Mouse (Mus musculus): ENCODE data around the gene Ganc. TPM values are rescaled to one million over a fixed set of nuclear protein-coding genes. Genes with fewer than 3 reads are reported as not detected.

Gene Ganc
- polyA plus RNA-seq, 1 experiment from 2014 or later, result 9.4 TPM

DNA sequence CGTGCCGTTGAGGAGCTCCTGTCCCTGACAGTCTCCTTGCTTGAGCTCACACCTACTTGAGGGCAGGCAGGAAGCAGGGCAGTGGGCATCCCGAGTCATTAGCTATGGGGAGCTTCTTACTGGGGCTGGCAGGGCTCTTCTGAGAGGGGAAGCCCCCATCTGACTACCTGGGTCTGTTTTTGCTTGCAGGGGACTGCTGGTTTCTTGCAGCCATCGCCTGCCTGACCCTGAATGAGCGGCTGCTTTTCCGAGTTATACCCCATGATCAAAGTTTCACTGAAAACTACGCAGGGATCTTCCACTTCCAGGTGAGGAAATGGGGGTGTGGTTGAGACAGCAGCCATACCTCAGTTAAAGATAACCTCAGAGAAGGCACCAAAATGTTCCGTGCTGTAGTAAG is 78.2 kb downstream of the Ganc start:
- Histone ChIP-seq H3K9me3 (replicated peaks; ENCODE audit: control insufficient read depth, low read length) (no peaks in the 10 kb centered on the region), H3K4me2 (ENCODE audit: low read length) (no peak overlapping the region), H3K27ac (ENCODE audit: low read depth, low read length) (no peak overlapping the region), H3K36me3 (ENCODE audit: control insufficient read depth, insufficient read depth, low read length) (no peaks in the 10 kb centered on the region), H3K4me1 (ENCODE audit: control insufficient read depth, insufficient read depth, low read length) (no peaks in the 10 kb centered on the region), H3K27me3 (replicated peaks; ENCODE audit: control insufficient read depth, insufficient read depth, low read length) (no peaks in the 10 kb centered on the region), H3K4me3 (ENCODE audit: low read depth, low read length) (no peak overlapping the region), H3K9ac (ENCODE audit: low read length) (no peak overlapping the region)
- DNase-seq (ENCODE audit: low spot score), result no peak
- ATAC-seq, result no peak
- WGBS, result 79% methylated on average over 8 of the region's 8 CpGs

DNA sequence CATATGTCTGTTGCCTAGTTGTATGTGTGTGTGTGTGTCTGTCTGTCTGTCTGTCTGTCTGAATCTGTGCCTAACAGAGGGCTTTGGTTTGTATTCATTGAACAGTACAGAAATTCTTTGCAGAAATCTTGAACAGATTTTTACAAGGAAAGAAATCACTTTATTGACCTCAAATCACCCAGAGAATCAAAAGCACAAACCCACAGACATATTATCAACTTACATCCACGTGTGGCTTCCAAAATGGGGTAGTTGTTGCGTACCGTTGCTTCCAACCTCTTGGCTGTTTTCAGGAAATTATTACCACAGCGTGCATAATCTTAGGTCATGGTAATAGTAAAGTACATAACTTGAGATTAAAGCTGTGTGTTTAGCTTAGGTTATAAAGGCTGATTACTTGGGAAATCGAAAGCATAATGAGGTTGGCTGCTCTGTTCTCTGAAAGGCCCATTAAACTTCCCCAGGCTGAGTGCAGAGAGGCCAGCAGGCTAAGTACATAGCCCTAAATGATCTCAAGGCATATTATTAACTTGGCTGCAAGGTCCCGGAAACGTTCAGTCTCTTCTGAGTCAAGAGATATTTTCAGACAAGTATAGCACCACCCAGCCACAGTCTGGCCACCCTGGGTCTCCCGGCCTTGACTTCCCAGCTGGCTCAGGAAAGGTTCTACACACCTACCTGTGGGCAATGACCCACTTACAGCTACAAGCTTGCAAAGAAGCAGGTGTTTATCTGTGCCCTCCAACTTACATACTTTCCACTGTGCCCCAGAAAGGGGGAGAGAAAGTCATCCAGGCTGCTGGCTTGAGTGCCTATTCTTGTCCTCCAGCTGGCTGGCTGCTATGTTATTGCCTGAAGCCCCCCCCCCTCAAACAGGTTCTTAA is 79.1 kb downstream of the Ganc start:
- Histone ChIP-seq H3K4me1 (ENCODE audit: control insufficient read depth, insufficient read depth, low read length) (no peaks in the 10 kb centered on the region), H3K27me3 (replicated peaks; ENCODE audit: control insufficient read depth, insufficient read depth, low read length) (no peaks in the 10 kb centered on the region), H3K4me3 (ENCODE audit: low read depth, low read length) (no peak overlapping the region), H3K9me3 (replicated peaks; ENCODE audit: control insufficient read depth, low read length) (no peaks in the 10 kb centered on the region), H3K27ac (ENCODE audit: low read depth, low read length) (no peak overlapping the region), H3K4me2 (ENCODE audit: low read length) (no peak overlapping the region), H3K9ac (ENCODE audit: low read length) (no peak overlapping the region), H3K36me3 (ENCODE audit: control insufficient read depth, insufficient read depth, low read length) (no peaks in the 10 kb centered on the region)
- WGBS, result 78% methylated on average over 8 of the region's 8 CpGs
- ATAC-seq (no peak), DNase-seq (ENCODE audit: low spot score) (no peak)

DNA sequence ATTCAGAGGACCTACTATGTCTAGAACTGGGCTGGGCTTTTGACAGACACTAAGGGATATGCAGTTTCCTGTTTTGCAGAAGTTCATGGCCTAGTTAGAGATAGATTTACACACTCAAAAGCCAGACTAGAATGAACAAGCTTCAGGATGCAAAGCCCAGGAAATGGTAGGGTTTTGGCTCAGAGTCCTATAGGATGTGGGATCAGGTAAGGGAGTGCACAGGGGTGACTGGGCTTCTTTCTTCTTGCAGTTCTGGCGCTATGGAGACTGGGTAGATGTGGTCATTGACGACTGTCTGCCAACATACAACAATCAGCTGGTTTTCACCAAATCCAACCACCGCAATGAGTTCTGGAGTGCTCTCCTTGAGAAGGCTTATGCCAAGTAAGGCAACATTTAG is 80.5 kb downstream of the Ganc start:
- Histone ChIP-seq H3K9ac (ENCODE audit: low read length) (no peak overlapping the region), H3K9me3 (replicated peaks; ENCODE audit: control insufficient read depth, low read length) (no peaks in the 10 kb centered on the region), H3K4me3 (ENCODE audit: low read depth, low read length) (no peak overlapping the region), H3K36me3 (ENCODE audit: control insufficient read depth, insufficient read depth, low read length) (no peaks in the 10 kb centered on the region), H3K27me3 (replicated peaks; ENCODE audit: control insufficient read depth, insufficient read depth, low read length) (no peaks in the 10 kb centered on the region), H3K4me2 (ENCODE audit: low read length) (no peak overlapping the region), H3K4me1 (ENCODE audit: control insufficient read depth, insufficient read depth, low read length) (no peaks in the 10 kb centered on the region), H3K27ac (ENCODE audit: low read depth, low read length) (no peak overlapping the region)
- no peak for ATAC-seq
- WGBS, result 82% methylated on average over 3 of the region's 3 CpGs
- no peak for DNase-seq (ENCODE audit: low spot score)

DNA sequence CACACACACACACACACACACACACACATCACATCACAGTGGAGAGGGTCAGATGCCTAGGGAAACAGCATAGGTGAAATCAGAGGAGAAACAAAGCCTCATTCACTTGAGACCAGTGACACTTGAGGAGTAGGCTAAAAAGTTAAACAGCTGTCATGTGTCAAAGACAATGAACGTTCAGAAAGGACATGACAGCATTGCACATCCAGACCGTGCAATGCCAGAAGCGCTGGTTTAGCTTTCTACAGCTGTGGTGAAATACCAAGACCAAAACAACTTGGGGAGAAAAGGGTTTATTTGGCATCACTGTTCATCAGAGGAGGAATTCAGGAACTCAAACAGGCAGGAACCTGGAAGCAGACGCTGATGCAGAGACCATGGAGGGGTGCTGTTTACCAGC is 89.6 kb downstream of the Ganc start:
- Histone ChIP-seq H3K27me3 (replicated peaks; ENCODE audit: control insufficient read depth, insufficient read depth, low read length) (no peaks in the 10 kb centered on the region), H3K9me3 (replicated peaks; ENCODE audit: control insufficient read depth, low read length) (no peaks in the 10 kb centered on the region), H3K4me3 (ENCODE audit: low read depth, low read length) (no peak overlapping the region), H3K9ac (ENCODE audit: low read length) (no peak overlapping the region), H3K27ac (ENCODE audit: low read depth, low read length) (no peak overlapping the region), H3K4me1 (ENCODE audit: control insufficient read depth, insufficient read depth, low read length) (no peaks in the 10 kb centered on the region), H3K36me3 (ENCODE audit: control insufficient read depth, insufficient read depth, low read length) (no peaks in the 10 kb centered on the region), H3K4me2 (ENCODE audit: low read length) (no peak overlapping the region)
- WGBS, result 77% methylated on average over 4 of the region's 4 CpGs
- DNase-seq (ENCODE audit: low spot score) (no peak), ATAC-seq (no peak)

DNA sequence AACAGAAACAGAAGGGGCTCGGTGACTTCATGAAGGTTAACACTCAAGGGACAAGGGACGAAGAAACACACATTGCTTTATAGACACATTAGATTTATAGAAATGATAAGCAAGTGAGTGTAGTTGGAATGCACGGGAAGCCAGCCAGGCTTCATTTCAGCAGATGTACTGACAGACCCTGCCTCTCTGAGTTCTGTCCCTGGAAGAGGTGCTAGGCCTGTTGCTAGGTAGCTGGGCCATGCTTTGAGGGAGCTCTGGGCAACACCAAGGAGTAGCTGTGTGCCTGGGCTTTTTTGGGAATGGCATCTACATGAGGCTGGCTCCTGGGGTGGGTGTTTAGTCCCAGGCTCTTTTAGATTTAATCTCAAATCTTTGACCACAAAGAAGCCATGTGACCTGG is 92.8 kb downstream of the Ganc start:
- Histone ChIP-seq H3K9me3 (replicated peaks; ENCODE audit: control insufficient read depth, low read length) (no peaks in the 10 kb centered on the region), H3K27ac (ENCODE audit: low read depth, low read length) (no peak overlapping the region), H3K9ac (ENCODE audit: low read length) (no peak overlapping the region), H3K4me3 (ENCODE audit: low read depth, low read length) (no peak overlapping the region), H3K27me3 (replicated peaks; ENCODE audit: control insufficient read depth, insufficient read depth, low read length) (no peaks in the 10 kb centered on the region), H3K4me1 (ENCODE audit: control insufficient read depth, insufficient read depth, low read length) (no peaks in the 10 kb centered on the region), H3K4me2 (ENCODE audit: low read length) (no peak overlapping the region), H3K36me3 (ENCODE audit: control insufficient read depth, insufficient read depth, low read length) (no peaks in the 10 kb centered on the region)
- ATAC-seq (no peak), DNase-seq (ENCODE audit: low spot score) (no peak)
- WGBS, result 87% methylated on average over 3 of the region's 3 CpGs

DNA sequence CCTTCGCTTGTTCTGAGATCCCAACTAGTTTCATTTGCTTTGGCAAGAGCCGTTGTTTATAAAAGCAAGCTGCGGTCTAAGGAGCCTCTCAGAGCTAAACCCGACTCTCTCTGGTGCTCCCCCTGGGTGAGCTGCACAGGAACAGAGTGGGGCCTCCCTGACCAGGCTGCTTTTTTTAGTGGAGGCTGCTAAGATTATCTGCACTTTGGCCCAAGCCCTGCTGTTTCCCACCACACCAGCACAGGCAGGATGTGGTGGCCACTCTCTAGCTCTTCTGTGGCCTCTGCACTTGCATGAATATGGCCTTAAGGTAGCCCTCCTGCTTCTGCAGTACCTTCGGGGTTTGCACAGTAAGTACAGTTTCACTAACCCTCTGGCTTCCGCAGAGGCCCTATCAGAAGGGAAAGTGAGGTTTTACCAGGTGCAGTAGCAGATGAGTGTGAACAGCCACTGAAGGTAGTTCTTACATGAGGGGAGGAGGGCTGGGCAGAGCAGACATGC is 96.3 kb downstream of the Ganc start:
- no peak overlapping the region for H3K27ac ChIP-seq (ENCODE audit: low read depth, low read length)
- no peak overlapping the region for H3K9ac ChIP-seq (ENCODE audit: low read length)
- 84% methylated on average over 6 of the region's 6 CpGs for WGBS
- no peaks in the 10 kb centered on the region for H3K4me1 ChIP-seq (ENCODE audit: control insufficient read depth, insufficient read depth, low read length)
- no peaks in the 10 kb centered on the region for H3K27me3 ChIP-seq (replicated peaks; ENCODE audit: control insufficient read depth, insufficient read depth, low read length)
- H3K36me3 ChIP-seq (ENCODE audit: control insufficient read depth, insufficient read depth, low read length), result peaks cover 6% of the 10 kb centered on the region
- no peak overlapping the region for H3K4me2 ChIP-seq (ENCODE audit: low read length)
- no peaks in the 10 kb centered on the region for H3K9me3 ChIP-seq (replicated peaks; ENCODE audit: control insufficient read depth, low read length)
- H3K4me3 ChIP-seq (ENCODE audit: low read depth, low read length), result no peak overlapping the region
- ATAC-seq (no peak), DNase-seq (ENCODE audit: low spot score) (no peak)

DNA sequence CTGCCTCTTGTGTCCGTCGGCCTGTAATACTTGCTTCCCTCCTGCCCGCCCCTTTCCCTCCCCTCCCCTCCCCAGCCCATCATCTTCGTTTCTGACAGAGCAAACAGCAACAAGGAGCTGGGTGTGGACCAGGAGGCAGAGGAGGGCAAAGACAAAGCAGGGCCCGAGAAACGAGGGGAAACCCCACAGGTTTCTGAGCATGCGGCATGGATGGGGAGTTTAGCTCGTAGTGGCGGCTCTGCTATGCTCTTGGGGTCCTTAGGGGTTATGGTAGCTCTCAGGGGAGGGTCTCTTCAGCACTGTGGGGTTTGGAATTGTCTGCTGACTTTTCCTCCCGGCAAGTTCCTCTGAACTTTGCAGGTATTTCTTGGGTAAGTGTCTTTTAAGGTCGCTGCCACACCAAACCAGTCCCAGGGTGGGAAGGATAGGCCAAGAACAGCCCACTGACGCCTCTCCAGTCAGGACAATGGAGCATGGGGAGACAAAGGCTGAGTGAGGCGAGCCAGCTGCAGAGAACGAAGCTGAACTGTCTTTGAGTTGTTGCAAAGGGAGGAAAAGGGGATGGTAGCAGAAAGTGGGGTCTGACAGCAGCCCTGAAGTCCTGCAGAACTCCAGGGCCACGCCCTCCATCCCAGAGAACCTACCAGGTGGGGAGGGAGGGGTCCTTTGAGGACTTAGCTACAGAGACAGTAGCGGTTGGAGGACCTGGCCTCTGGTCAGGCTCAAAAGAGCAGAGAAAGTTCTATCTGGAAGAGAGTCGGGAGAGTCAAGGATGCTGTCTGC is 97.6 kb downstream of the Ganc start:
- H3K9ac ChIP-seq (ENCODE audit: low read length), result no peak overlapping the region
- H3K4me2 ChIP-seq (ENCODE audit: low read length), result no peak overlapping the region
- no peaks in the 10 kb centered on the region for H3K27me3 ChIP-seq (replicated peaks; ENCODE audit: control insufficient read depth, insufficient read depth, low read length)
- peaks cover 18% of the 10 kb centered on the region for H3K36me3 ChIP-seq (ENCODE audit: control insufficient read depth, insufficient read depth, low read length)
- H3K4me3 ChIP-seq (ENCODE audit: low read depth, low read length), result no peak overlapping the region
- no peak for ATAC-seq
- no peak overlapping the region for H3K27ac ChIP-seq (ENCODE audit: low read depth, low read length)
- WGBS, result 42% methylated on average over 17 of the region's 17 CpGs
- DNase-seq (ENCODE audit: low spot score), result no peak
- no peaks in the 10 kb centered on the region for H3K4me1 ChIP-seq (ENCODE audit: control insufficient read depth, insufficient read depth, low read length)
- H3K9me3 ChIP-seq (replicated peaks; ENCODE audit: control insufficient read depth, low read length), result no peaks in the 10 kb centered on the region

DNA sequence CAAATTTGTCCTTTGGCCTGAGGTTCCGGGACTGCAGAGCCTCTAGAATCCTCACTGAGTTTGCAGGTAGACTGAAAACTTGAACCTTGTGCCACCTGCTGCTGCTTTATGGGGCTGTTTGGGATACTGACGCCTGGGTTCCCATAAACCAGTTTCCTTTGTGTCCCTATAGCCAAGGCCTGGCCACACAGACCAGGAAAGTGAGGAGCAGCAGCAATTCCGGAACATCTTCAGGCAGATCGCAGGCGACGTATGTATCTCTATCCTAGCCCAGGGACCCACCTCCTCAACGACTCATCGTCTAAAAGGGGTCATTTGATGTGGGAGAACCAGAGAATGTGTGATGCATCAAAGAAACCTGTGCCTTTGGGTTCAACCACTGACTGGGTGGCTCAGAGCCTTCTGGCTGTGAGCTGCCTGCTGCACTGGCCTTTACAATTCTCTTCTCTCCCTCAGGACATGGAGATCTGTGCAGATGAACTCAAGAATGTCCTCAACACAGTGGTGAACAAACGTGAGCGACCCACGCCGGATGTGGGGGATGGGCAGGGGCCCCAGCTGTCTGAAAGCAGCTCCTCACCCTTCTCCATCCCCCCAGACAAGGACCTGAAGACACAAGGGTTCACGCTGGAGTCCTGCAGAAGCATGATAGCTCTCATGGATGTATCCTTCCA is 98.4 kb downstream of the Ganc start:
- Histone ChIP-seq H3K27me3 (replicated peaks; ENCODE audit: control insufficient read depth, insufficient read depth, low read length) (no peaks in the 10 kb centered on the region), H3K36me3 (ENCODE audit: control insufficient read depth, insufficient read depth, low read length) (peaks cover 18% of the 10 kb centered on the region), H3K4me1 (ENCODE audit: control insufficient read depth, insufficient read depth, low read length) (no peaks in the 10 kb centered on the region), H3K9me3 (replicated peaks; ENCODE audit: control insufficient read depth, low read length) (no peaks in the 10 kb centered on the region), H3K9ac (ENCODE audit: low read length) (no peak overlapping the region), H3K4me2 (ENCODE audit: low read length) (no peak overlapping the region), H3K27ac (ENCODE audit: low read depth, low read length) (no peak overlapping the region), H3K4me3 (ENCODE audit: low read depth, low read length) (no peak overlapping the region)
- ATAC-seq (no peak), DNase-seq (ENCODE audit: low spot score) (no peak)
- 73% methylated on average over 13 of the region's 13 CpGs for WGBS

All from forebrain, embryonic 14.5 days (tissue).